Mouse (Mus musculus) testis, adult 2 months (tissue): ENCODE results near the gene Nub1.

Experiments
- CTCF ChIP-seq: fragments of 200-500 bp; IDR thresholded peaks from 2 replicates; pipeline ENCODE4 v1.5.1; 2012; ENCODE audit warnings: low read depth, mild to moderate bottlenecking, inconsistent platforms, low read length, moderate library complexity; ENCODE audit not compliant: control insufficient read depth, insufficient read depth, insufficient replicate concordance
- POLR2A ChIP-seq: fragments of 200-500 bp; IDR thresholded peaks from 2 replicates; pipeline ENCODE4 v1.6.1; 2012; ENCODE audit warnings: low read depth, mild to moderate bottlenecking, inconsistent platforms, low read length, moderate library complexity; ENCODE audit not compliant: control insufficient read depth

DNA sequence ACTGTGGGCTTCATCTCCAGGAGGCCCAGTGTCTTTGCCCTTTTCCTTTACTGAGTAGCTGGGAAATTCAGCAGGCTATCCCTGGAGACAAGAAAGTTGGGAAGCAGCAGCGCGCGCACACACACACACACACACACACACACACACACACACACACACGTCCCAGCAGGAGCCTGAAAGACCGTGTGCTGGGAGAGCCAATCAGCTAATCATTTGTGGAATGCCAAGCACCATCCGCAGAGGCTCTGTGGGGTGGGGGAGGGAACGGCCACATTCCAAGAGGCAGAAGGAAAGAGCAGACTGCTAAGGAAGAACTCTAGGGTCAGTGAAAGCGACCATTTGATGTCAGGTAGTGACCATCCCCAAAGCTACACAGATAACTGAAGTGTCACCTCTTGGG lies 47.8 kb downstream of the Nub1 start:
- TF ChIP-seq CTCF, result no peak
- no peak for TF ChIP-seq POLR2A
